Mouse (Mus musculus) forebrain, embryonic 13.5 days (tissue): ENCODE measurements around the gene Ttc4. TPM values are rescaled to one million over a fixed set of nuclear protein-coding genes. Genes with fewer than 3 reads are reported as not detected.
A peak's percentile ranks its signal among the peaks of the same experiment; 100 is the strongest.

Experiments
- ATAC-seq: fragments of 200-750 bp; cut with Nextera tagmentation; 2 replicates; pipeline ENCODE4 v1.8.0; 2017
- H3K27ac ChIP-seq: fragments of 300-500 bp; sonication (generic); 2 replicates; pipeline ENCODE4 v1.5.1; 2015; ENCODE audit warnings: inconsistent platforms, mild to moderate bottlenecking, moderate library complexity
- H3K27me3 ChIP-seq: fragments of 300-500 bp; sonication (generic); 2 replicates; pipeline ENCODE4 v1.6.1; 2015; ENCODE audit warnings: mild to moderate bottlenecking, inconsistent platforms
- H3K36me3 ChIP-seq: fragments of 300-500 bp; sonication (generic); 2 replicates; pipeline ENCODE4 v1.6.1; 2015; ENCODE audit warnings: mild to moderate bottlenecking, inconsistent platforms; ENCODE audit not compliant: poor library complexity, severe bottlenecking
- H3K4me1 ChIP-seq: fragments of 300-500 bp; sonication (generic); 2 replicates; pipeline ENCODE4 v1.6.1; 2015; ENCODE audit warnings: inconsistent platforms
- H3K4me2 ChIP-seq: fragments of 300-500 bp; sonication (generic); 2 replicates; pipeline ENCODE4 v1.6.1; 2015; ENCODE audit warnings: inconsistent platforms, mild to moderate bottlenecking, moderate library complexity
- H3K4me3 ChIP-seq: fragments of 300-500 bp; sonication (generic); 2 replicates; pipeline ENCODE4 v1.5.1; 2015; ENCODE audit warnings: mild to moderate bottlenecking, inconsistent platforms
- H3K9ac ChIP-seq: fragments of 300-500 bp; sonication (generic); 2 replicates; pipeline ENCODE4 v1.6.1; 2015; ENCODE audit warnings: mild to moderate bottlenecking, inconsistent platforms
- H3K9me3 ChIP-seq: fragments of 300-500 bp; sonication (generic); replicated peaks from 2 replicates; pipeline ENCODE4 v1.6.1; 2016; ENCODE audit warnings: inconsistent platforms
- WGBS: fragments of 180-500 bp; shearing (Covaris S2); methylation state at CpG from one replicate; pipeline ENCODE4 v1.1.7; 2015; 5-methylcytosine and 5-hydroxymethylcytosine counted together
- polyA plus RNA-seq: library from polyadenylated mRNA; unstranded; fragments of >200 nt; fragmentation: Nextera tagmentation; extraction: Ambion mirVana; gene quantifications from 2 replicates; pipeline ENCODE4 v1.2.1, GENCODE M21; 2015

Gene Ttc4
- polyA plus RNA-seq, 1 experiment from 2014 or later = 93.0 TPM

GRCm38 (mm10) chr4:106645797-106646196 is 32.9 kb downstream of the Ttc4 start:
- Histone ChIP-seq H3K27ac (no peak overlapping the region), H3K9ac (no peak overlapping the region), H3K4me3 (no peak overlapping the region), H3K36me3 (no peaks in the 10 kb centered on the region), H3K4me2 (no peak overlapping the region), H3K27me3 (peaks cover 24% of the 10 kb centered on the region), H3K9me3 (no peaks in the 10 kb centered on the region; the same call in 1 of the 2 replicates), H3K4me1 (no peaks in the 10 kb centered on the region)
- ATAC-seq = no peak
- WGBS = 77% methylated on average over 5 of the region's 5 CpGs

- no peak overlapping the region for H3K9ac ChIP-seq
- no peak for ATAC-seq
- H3K36me3 ChIP-seq = no peaks in the 10 kb centered on the region
- peaks cover 24% of the 10 kb centered on the region for H3K27me3 ChIP-seq
- H3K27ac ChIP-seq = no peak overlapping the region
- H3K4me1 ChIP-seq = no peaks in the 10 kb centered on the region
- H3K9me3 ChIP-seq = no peaks in the 10 kb centered on the region; the same call in 1 of the 2 replicates
- H3K4me3 ChIP-seq = no peak overlapping the region
- H3K4me2 ChIP-seq = no peak overlapping the region
- WGBS = 77% methylated on average over 6 of the region's 6 CpGs
These were observed 34.5 kb downstream of the Ttc4 start for GRCm38 (mm10) chr4:106644218-106644610.

GRCm38 (mm10) chr4:106643483-106644217 is 35.1 kb downstream of the Ttc4 start:
- Histone ChIP-seq H3K4me2 (no peak overlapping the region), H3K9ac (no peak overlapping the region), H3K9me3 (no peaks in the 10 kb centered on the region; the same call in 1 of the 2 replicates), H3K4me3 (no peak overlapping the region), H3K36me3 (no peaks in the 10 kb centered on the region), H3K27me3 (peaks cover 20% of the 10 kb centered on the region), H3K4me1 (no peaks in the 10 kb centered on the region), H3K27ac (no peak overlapping the region)
- WGBS = 47% methylated on average over 8 of the region's 8 CpGs
- no peak for ATAC-seq

GRCm38 (mm10) chr4:106634086-106634479 is 44.7 kb downstream of the Ttc4 start:
- H3K36me3 ChIP-seq = no peaks in the 10 kb centered on the region
- no peak overlapping the region for H3K4me2 ChIP-seq
- no peak overlapping the region; the same call in 1 of the 2 replicates for H3K9ac ChIP-seq
- ATAC-seq = no peak
- peaks cover 11% of the 10 kb centered on the region for H3K27me3 ChIP-seq
- no peak overlapping the region for H3K4me3 ChIP-seq
- no peak overlapping the region for H3K27ac ChIP-seq
- H3K4me1 ChIP-seq = peaks cover 21% of the 10 kb centered on the region
- H3K9me3 ChIP-seq = no peaks in the 10 kb centered on the region
- 55% methylated on average over 7 of the region's 9 CpGs for WGBS

- Histone ChIP-seq H3K4me2 (no peak overlapping the region), H3K9ac (0 out of 2 replicates have a peak overlapping the region, but pooled peaks have one; percentile 13), H3K4me3 (no peak overlapping the region), H3K27ac (no peak overlapping the region), H3K36me3 (no peaks in the 10 kb centered on the region), H3K27me3 (peaks cover 11% of the 10 kb centered on the region), H3K4me1 (peaks cover 21% of the 10 kb centered on the region), H3K9me3 (no peaks in the 10 kb centered on the region)
- ATAC-seq = no peak
- 48% methylated on average over 8 of the region's 8 CpGs for WGBS
These were observed 45.3 kb downstream of the Ttc4 start for GRCm38 (mm10) chr4:106633281-106634085.

GRCm38 (mm10) chr4:106632313-106632712 is 46.4 kb downstream of the Ttc4 start:
- Histone ChIP-seq H3K4me1 (peaks cover 26% of the 10 kb centered on the region), H3K4me2 (no peak overlapping the region), H3K4me3 (no peak overlapping the region), H3K9ac (no peak overlapping the region), H3K27ac (no peak overlapping the region), H3K27me3 (peaks cover 11% of the 10 kb centered on the region), H3K36me3 (no peaks in the 10 kb centered on the region), H3K9me3 (no peaks in the 10 kb centered on the region)
- ATAC-seq = no peak
- WGBS = 55% methylated on average over 1 of the region's 3 CpGs

GRCm38 (mm10) chr4:106630333-106631220 is 48.2 kb downstream of the Ttc4 start:
- 22% methylated on average over 14 of the region's 14 CpGs for WGBS
- peak overlapping the region; percentile 12; the same call in 1 of the 2 replicates for H3K4me2 ChIP-seq
- peaks cover 6% of the 10 kb centered on the region for H3K27me3 ChIP-seq
- peak; percentile 91 for ATAC-seq
- H3K4me3 ChIP-seq = no peak overlapping the region
- peaks cover 26% of the 10 kb centered on the region for H3K4me1 ChIP-seq
- peak overlapping the region; percentile 62 for H3K27ac ChIP-seq
- H3K9ac ChIP-seq = no peak overlapping the region
- no peaks in the 10 kb centered on the region for H3K9me3 ChIP-seq
- no peaks in the 10 kb centered on the region for H3K36me3 ChIP-seq

- WGBS = 76% methylated on average over 5 of the region's 5 CpGs
These were observed 49.4 kb downstream of the Ttc4 start for GRCm38 (mm10) chr4:106629374-106629773.

GRCm38 (mm10) chr4:106628650-106629360 is 49.9 kb downstream of the Ttc4 start:
- Histone ChIP-seq H3K36me3 (no peaks in the 10 kb centered on the region), H3K4me2 (no peak overlapping the region), H3K4me3 (no peak overlapping the region), H3K27me3 (peaks cover 16% of the 10 kb centered on the region), H3K27ac (no peak overlapping the region), H3K4me1 (peaks cover 24% of the 10 kb centered on the region), H3K9me3 (no peaks in the 10 kb centered on the region), H3K9ac (no peak overlapping the region)
- no peak for ATAC-seq
- 60% methylated on average over 9 of the region's 9 CpGs for WGBS

More at GRCm38 (mm10) chr4:106629374-106629773, 49.4 kb downstream of the Ttc4 start:
- Histone ChIP-seq H3K4me3 (no peak overlapping the region), H3K4me2 (no peak overlapping the region), H3K9ac (no peak overlapping the region), H3K36me3 (no peaks in the 10 kb centered on the region), H3K27ac (no peak overlapping the region), H3K27me3 (peaks cover 11% of the 10 kb centered on the region), H3K9me3 (no peaks in the 10 kb centered on the region), H3K4me1 (peaks cover 26% of the 10 kb centered on the region)
- ATAC-seq = no peak

- no peak overlapping the region for H3K4me2 ChIP-seq
- H3K9me3 ChIP-seq = no peaks in the 10 kb centered on the region
- peaks cover 26% of the 10 kb centered on the region for H3K27me3 ChIP-seq
- no peak overlapping the region for H3K27ac ChIP-seq
- no peak overlapping the region for H3K9ac ChIP-seq
- no peaks in the 10 kb centered on the region for H3K36me3 ChIP-seq
- WGBS = 75% methylated on average over 5 of the region's 5 CpGs
- no peak for ATAC-seq
- H3K4me1 ChIP-seq = peaks cover 17% of the 10 kb centered on the region
- no peak overlapping the region for H3K4me3 ChIP-seq
These were observed 50.9 kb downstream of the Ttc4 start for GRCm38 (mm10) chr4:106627809-106628208.

GRCm38 (mm10) chr4:106624271-106624670 is 54.5 kb downstream of the Ttc4 start:
- no peak overlapping the region for H3K27ac ChIP-seq
- no peaks in the 10 kb centered on the region for H3K9me3 ChIP-seq
- H3K4me3 ChIP-seq = no peak overlapping the region
- ATAC-seq = no peak
- no peak overlapping the region for H3K4me2 ChIP-seq
- H3K27me3 ChIP-seq = peaks cover 39% of the 10 kb centered on the region
- no peak overlapping the region for H3K9ac ChIP-seq
- WGBS = 90% methylated on average over 10 of the region's 10 CpGs
- no peaks in the 10 kb centered on the region for H3K36me3 ChIP-seq
- H3K4me1 ChIP-seq = peaks cover 8% of the 10 kb centered on the region; the same call in 1 of the 2 replicates
